Mouse (Mus musculus): ENCODE measurements around the gene Hnf4a. TPM values are rescaled to one million over a fixed set of nuclear protein-coding genes. Genes with fewer than 3 reads are reported as not detected.

Hnf4a gene
- polyA plus RNA-seq, 1 experiment from 2014 or later: not detected

DNA sequence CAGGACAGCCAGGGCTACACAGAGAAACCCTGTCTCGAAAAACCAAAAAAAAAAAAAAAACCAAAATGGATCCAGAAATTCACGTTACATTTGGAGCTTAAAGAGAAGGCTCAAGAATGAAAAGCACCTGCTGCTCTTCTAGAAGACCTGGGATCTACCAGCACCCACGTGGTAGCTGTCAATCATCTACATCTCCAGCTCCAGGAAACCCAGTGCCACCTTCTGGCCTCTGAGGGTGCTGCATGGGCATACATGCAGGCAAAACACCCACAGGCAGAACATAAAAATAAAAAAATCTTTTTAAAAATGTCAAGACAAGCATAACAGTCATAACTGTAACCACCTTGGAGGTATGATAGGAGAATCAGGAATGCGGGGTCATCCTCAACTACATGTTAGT is 91.1 kb downstream of the Hnf4a start:
- Histone ChIP-seq H3K4me3 (no peak overlapping the region), H3K36me3 (no peaks in the 10 kb centered on the region), H3K4me2 (no peak overlapping the region), H3K27ac (no peak overlapping the region), H3K27me3 (no peaks in the 10 kb centered on the region), H3K9ac (no peak overlapping the region), H3K9me3 (no peaks in the 10 kb centered on the region), H3K4me1 (peaks cover 13% of the 10 kb centered on the region)
- ATAC-seq (ENCODE audit: insufficient number of reproducible peaks, insufficient read depth, low FRiP score, low TSS enrichment, low read depth): no peak
- 53% methylated on average over 4 of the region's 4 CpGs for WGBS

DNA sequence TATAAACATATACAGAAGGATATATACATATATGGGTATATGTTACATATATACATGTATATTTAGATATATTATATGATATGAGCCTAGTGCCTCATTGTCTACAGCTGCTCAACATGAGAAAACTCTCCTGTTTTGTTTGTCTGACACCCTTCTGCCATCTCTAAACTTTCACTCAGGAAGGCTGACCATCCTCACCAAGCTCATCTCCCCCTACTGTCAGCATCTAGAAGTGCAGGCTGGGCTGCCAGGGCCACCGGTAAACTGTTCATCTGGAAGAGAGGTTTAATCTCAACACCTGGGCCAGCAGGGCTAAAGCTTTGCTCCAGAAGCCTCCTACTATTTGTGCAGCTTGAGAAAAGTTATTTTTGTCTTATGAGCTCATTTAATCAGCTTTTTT is 92.6 kb downstream of the Hnf4a start:
- Histone ChIP-seq H3K27me3 (no peaks in the 10 kb centered on the region), H3K4me1 (peaks cover 20% of the 10 kb centered on the region), H3K36me3 (no peaks in the 10 kb centered on the region), H3K4me2 (no peak overlapping the region), H3K9me3 (no peaks in the 10 kb centered on the region), H3K4me3 (no peak overlapping the region), H3K9ac (no peak overlapping the region), H3K27ac (no peak overlapping the region)
- no peak for ATAC-seq (ENCODE audit: insufficient number of reproducible peaks, insufficient read depth, low FRiP score, low TSS enrichment, low read depth)
- 2% methylated on average over 1 of the region's 1 CpGs for WGBS

DNA sequence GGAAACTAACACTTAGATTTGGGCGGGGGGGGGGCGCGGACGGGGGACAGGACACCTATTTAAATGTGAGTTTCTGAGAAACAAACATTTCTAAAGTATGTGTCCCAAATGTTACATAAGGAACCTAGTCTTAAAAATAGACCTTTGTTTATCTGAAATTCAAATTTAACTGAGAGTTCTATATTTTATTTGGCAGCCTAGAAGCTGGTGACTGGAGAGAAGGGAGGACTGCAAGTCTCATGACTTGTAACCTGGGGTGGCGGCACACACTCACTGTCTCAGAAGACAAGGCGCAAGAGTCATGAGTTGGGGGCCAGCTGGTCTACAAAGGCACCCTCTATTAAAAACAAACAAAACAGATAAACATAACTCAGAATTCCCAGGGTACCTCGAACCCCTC is 94.5 kb downstream of the Hnf4a start:
- 89% methylated on average over 7 of the region's 7 CpGs for WGBS
- Histone ChIP-seq H3K27ac (no peak overlapping the region), H3K4me1 (peaks cover 16% of the 10 kb centered on the region)

DNA sequence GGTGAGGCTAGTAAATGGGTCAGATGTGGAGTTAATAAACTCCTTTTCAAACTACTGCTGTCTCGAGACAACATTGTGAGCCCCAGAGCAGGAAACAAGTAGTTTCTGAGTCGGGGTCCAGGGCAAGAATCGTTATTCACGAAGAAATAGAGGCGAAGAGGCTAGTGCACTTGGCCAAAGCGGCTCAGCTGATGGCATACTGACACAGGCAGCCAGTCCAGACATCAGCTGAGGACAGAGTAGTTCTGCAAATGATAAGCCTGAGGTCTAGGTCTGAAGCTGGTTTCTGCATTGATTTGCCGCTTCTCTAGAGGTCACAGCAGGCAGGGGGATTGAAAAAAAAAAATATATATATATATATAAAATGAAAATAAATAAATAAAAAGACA is 95.1 kb downstream of the Hnf4a start:
- Histone ChIP-seq H3K9me3 (no peaks in the 10 kb centered on the region), H3K27ac (no peak overlapping the region), H3K4me2 (peak overlapping the region; percentile 97), H3K4me1 (peaks cover 13% of the 10 kb centered on the region), H3K9ac (peak overlapping the region; percentile 95), H3K27me3 (no peaks in the 10 kb centered on the region), H3K36me3 (no peaks in the 10 kb centered on the region), H3K4me3 (peak overlapping the region; percentile 95)
- ATAC-seq (ENCODE audit: insufficient number of reproducible peaks, insufficient read depth, low FRiP score, low TSS enrichment, low read depth): no peak
- 77% methylated on average over 7 of the region's 7 CpGs for WGBS

More for the DNA sequence above, 94.5 kb downstream of the Hnf4a start:
- Histone ChIP-seq H3K36me3 (no peaks in the 10 kb centered on the region), H3K27me3 (no peaks in the 10 kb centered on the region), H3K9me3 (no peaks in the 10 kb centered on the region), H3K4me2 (no peak overlapping the region), H3K9ac (no peak overlapping the region), H3K4me3 (no peak overlapping the region)
- ATAC-seq (ENCODE audit: insufficient number of reproducible peaks, insufficient read depth, low FRiP score, low TSS enrichment, low read depth): no peak

- Histone ChIP-seq H3K4me3 (peak within 1 kb of the TSS; percentile 95), H3K4me2 (peak within 1 kb of the TSS; percentile 97), H3K9ac (peak within 1 kb of the TSS; percentile 95), H3K27ac (peak within 1 kb of the TSS; percentile 78), H3K4me1 (peaks cover 13% of the 10 kb centered on the region), H3K36me3 (peaks cover 3% of the 10 kb centered on the region), H3K9me3 (no peaks in the 10 kb centered on the region), H3K27me3 (no peaks in the 10 kb centered on the region)
- 1% methylated on average over 57 of the region's 57 CpGs for WGBS
- peak; percentile 82 for ATAC-seq (ENCODE audit: insufficient number of reproducible peaks, insufficient read depth, low FRiP score, low TSS enrichment, low read depth)
Measured at GRCm38 (mm10) chr2:163602101-163602971, 95.7 kb downstream of the Hnf4a start, which contains the start of gene Ttpal. TSS of gene Ttpal (plus strand) at chr2:163602314.

DNA sequence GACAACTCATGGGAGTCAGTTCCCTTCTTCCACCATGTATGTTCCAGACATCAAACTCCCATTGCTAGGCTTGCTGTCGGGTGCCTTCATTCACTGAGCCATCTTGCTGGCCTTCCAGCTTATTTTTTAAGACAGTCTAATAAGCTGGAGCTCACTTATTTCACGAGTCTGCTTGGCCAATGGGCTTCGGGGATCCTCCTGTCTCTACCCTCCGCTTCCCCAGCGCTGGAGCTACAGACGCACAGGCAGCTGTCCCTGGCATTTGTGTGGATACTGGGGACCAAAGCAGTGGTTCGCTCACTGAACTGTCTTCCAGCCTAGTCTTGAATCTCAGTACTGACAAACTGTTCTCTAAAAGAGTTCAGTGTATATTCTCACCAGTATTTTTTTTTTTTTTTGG is 99.6 kb downstream of the Hnf4a start:
- 85% methylated on average over 7 of the region's 7 CpGs for WGBS
- H3K9me3 ChIP-seq: no peaks in the 10 kb centered on the region
- no peak overlapping the region for H3K4me2 ChIP-seq
- no peak overlapping the region for H3K27ac ChIP-seq
- no peaks in the 10 kb centered on the region for H3K27me3 ChIP-seq
- peaks cover 33% of the 10 kb centered on the region for H3K36me3 ChIP-seq
- no peak overlapping the region for H3K9ac ChIP-seq
- peaks cover 13% of the 10 kb centered on the region for H3K4me1 ChIP-seq
- ATAC-seq (ENCODE audit: insufficient number of reproducible peaks, insufficient read depth, low FRiP score, low TSS enrichment, low read depth): no peak
- no peak overlapping the region for H3K4me3 ChIP-seq

DNA sequence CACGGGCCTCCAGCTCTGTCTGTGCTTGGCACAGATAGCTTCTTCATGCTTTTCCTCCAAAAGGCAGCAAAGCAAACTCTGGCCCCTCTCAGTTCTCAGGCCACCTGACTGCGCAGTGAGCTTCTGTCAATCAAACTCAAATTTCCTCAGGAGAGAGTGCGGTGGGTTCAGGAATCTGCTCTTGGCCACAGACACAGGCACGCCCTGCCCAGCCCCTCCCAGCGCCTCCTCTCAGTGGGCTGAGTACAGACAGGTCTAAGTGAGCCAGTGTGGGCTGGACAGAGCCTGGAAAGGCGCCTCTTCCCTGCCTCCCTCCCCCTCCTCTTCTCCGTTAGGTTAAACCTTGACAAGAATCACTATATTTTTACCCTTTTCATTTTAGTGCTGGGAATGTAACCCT is 101.4 kb downstream of the Hnf4a start:
- Histone ChIP-seq H3K36me3 (peaks cover 48% of the 10 kb centered on the region), H3K9ac (no peak overlapping the region), H3K9me3 (no peaks in the 10 kb centered on the region), H3K4me2 (no peak overlapping the region), H3K4me3 (no peak overlapping the region), H3K27me3 (no peaks in the 10 kb centered on the region), H3K4me1 (peaks cover 4% of the 10 kb centered on the region), H3K27ac (no peak overlapping the region)
- WGBS: 81% methylated on average over 7 of the region's 7 CpGs
- ATAC-seq (ENCODE audit: insufficient number of reproducible peaks, insufficient read depth, low FRiP score, low TSS enrichment, low read depth): no peak

- WGBS: 88% methylated on average over 12 of the region's 12 CpGs
- no peaks in the 10 kb centered on the region for H3K27me3 ChIP-seq
- no peak for ATAC-seq (ENCODE audit: insufficient number of reproducible peaks, insufficient read depth, low FRiP score, low TSS enrichment, low read depth)
- H3K9ac ChIP-seq: no peak overlapping the region
- H3K27ac ChIP-seq: no peak overlapping the region
- H3K36me3 ChIP-seq: peaks cover 62% of the 10 kb centered on the region
- H3K4me1 ChIP-seq: no peaks in the 10 kb centered on the region
- H3K4me3 ChIP-seq: no peak overlapping the region
- no peak overlapping the region for H3K4me2 ChIP-seq
- no peaks in the 10 kb centered on the region for H3K9me3 ChIP-seq
Measured at GRCm38 (mm10) chr2:163609281-163609975, 102.8 kb downstream of the Hnf4a start.

DNA sequence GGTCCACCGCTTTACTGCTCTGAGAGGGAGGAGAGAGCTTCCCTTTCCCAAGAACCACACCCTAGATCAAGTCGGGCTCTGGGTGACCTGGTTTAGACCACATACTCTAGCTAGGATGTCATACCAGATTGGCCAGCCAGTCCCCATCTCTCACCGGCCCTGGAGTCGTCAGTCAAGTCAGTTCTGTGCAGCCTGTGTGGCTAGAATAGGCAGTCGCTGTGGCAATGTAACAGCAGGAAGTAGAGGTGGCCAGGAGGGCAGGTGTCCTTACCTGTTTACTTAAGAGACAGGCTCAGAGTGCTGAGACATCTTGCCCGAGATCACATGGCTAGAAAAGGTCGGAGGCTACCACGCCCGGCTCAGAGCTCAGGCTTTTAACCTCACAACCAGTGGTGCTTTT is 104.6 kb downstream of the Hnf4a start:
- 0 out of 2 replicates have a peak overlapping the region, but pooled peaks have one; percentile 1 for H3K9ac ChIP-seq
- no peak for ATAC-seq (ENCODE audit: insufficient number of reproducible peaks, insufficient read depth, low FRiP score, low TSS enrichment, low read depth)
- H3K4me1 ChIP-seq: no peaks in the 10 kb centered on the region
- H3K4me2 ChIP-seq: no peak overlapping the region
- no peaks in the 10 kb centered on the region for H3K27me3 ChIP-seq
- peaks cover 80% of the 10 kb centered on the region for H3K36me3 ChIP-seq
- no peaks in the 10 kb centered on the region for H3K9me3 ChIP-seq
- H3K4me3 ChIP-seq: no peak overlapping the region
- H3K27ac ChIP-seq: no peak overlapping the region
- 62% methylated on average over 9 of the region's 9 CpGs for WGBS

DNA sequence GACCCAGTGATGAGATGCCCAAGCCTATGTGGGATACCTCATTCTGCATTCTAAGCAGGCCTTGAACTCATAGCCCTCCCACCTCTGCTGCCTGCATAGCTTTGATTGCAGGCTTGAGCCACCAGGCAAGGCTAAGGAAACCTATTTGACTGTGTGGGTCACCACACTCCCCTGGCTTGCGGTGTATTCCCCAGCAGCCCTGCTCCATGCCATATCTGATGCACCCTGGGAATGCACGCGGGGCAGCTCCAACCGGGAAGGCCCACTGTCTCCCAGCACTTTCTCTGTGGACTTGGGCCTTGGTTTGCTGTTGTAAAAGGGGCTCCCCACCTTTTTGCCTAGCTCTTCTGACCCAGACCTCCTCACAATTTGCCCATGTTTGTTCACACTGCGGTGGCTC is 106.6 kb downstream of the Hnf4a start:
- no peak overlapping the region for H3K4me3 ChIP-seq
- 91% methylated on average over 5 of the region's 5 CpGs for WGBS
- no peak overlapping the region for H3K27ac ChIP-seq
- no peaks in the 10 kb centered on the region for H3K4me1 ChIP-seq
- H3K27me3 ChIP-seq: no peaks in the 10 kb centered on the region
- no peak overlapping the region for H3K4me2 ChIP-seq
- no peak overlapping the region for H3K9ac ChIP-seq
- H3K9me3 ChIP-seq: no peaks in the 10 kb centered on the region
- ATAC-seq (ENCODE audit: insufficient number of reproducible peaks, insufficient read depth, low FRiP score, low TSS enrichment, low read depth): no peak
- peaks cover 88% of the 10 kb centered on the region for H3K36me3 ChIP-seq

DNA sequence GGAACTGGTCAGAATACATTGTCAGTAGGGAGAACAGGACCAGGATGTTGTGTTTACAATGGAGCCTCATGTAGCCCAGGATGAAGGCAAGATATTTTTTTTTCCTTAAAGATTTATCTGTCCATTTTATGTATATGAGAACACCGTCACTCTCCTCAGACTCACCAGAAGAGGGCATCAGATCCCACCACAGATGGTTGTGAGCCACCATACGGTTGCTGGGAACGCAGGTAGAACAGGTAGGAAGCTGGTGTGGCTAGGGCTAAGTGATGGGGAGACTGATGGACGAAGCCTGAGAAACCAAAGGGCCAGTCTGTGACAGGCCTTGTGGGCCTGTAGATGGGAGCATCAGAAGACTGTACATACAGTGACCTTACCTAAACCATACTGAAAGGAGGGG is 107.4 kb downstream of the Hnf4a start:
- no peaks in the 10 kb centered on the region for H3K27me3 ChIP-seq
- no peaks in the 10 kb centered on the region for H3K4me1 ChIP-seq
- no peaks in the 10 kb centered on the region for H3K9me3 ChIP-seq
- no peak overlapping the region for H3K9ac ChIP-seq
- no peak for ATAC-seq (ENCODE audit: insufficient number of reproducible peaks, insufficient read depth, low FRiP score, low TSS enrichment, low read depth)
- no peak overlapping the region for H3K27ac ChIP-seq
- H3K4me2 ChIP-seq: no peak overlapping the region
- H3K4me3 ChIP-seq: no peak overlapping the region
- 86% methylated on average over 4 of the region's 4 CpGs for WGBS
- peaks cover 94% of the 10 kb centered on the region for H3K36me3 ChIP-seq

DNA sequence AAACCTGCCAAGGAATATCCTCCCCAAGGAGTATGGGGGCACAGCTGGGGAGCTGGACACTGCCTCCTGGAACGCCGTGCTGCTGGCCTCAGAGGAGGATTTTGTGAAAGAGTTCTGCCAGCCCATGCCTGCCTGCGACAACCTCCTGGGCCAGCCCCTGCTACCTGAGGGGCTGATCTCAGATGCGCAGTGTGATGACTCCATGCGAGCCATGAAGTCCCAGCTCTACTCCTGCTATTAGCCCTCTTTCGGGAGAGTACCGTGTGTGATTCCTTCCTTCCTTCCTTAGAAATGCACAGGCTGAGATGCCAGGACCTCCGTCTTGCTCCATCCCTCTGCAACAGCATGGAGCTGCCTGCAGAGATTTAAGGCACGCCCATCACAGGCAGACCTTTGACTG is 108.8 kb downstream of the Hnf4a start:
- no peak for ATAC-seq (ENCODE audit: insufficient number of reproducible peaks, insufficient read depth, low FRiP score, low TSS enrichment, low read depth)
- no peaks in the 10 kb centered on the region for H3K4me1 ChIP-seq
- H3K9ac ChIP-seq: no peak overlapping the region
- H3K36me3 ChIP-seq: peaks cover 95% of the 10 kb centered on the region
- WGBS: 91% methylated on average over 9 of the region's 9 CpGs
- H3K27ac ChIP-seq: no peak overlapping the region
- H3K4me2 ChIP-seq: no peak overlapping the region
- H3K9me3 ChIP-seq: no peaks in the 10 kb centered on the region
- no peak overlapping the region for H3K4me3 ChIP-seq
- H3K27me3 ChIP-seq: no peaks in the 10 kb centered on the region
